Comparison of ENCODE assay signal across 27 mouse cellular contexts in the genomic region with DNA sequence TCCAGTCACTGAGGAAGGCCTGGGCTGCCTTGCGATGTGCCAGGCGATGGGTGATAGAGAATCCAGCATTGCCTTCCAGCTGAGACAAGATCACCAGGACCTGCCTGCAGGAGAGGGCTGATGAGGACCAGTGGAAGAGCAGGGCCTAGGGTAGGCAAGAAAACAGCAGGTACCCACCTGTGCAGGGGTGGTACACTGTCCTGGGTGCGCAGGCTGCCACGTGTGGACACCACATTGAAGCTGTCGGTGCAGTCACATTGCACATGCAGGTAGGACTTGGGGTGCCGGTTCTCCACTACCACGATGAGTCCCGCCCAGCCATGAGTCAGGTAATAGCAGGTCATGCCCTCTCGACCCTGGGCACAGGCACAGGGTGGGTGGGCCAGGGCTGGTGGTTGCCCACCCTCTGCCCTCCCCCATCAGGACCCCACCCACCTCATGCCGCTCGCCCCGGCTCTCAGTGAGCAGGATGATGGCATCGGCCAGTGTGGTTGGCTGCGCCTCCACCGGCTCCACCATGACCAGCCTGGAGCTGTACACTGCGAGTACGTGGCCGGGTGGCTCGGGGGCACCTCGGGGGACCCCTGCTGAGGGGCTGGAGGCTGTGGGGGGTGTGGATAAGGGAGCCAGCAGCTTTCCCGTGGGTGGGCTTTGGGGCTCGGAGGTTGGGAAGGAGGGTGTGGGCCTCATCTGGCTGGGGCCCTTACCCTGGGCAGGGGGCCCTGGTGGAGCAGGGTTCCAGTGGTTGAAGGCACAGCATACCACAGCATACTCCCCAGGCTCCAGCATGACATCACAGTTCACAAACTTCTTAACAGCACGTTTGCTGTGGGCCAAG. TPM values are rescaled to one million over a fixed set of nuclear protein-coding genes. Genes with fewer than 3 reads are reported as not detected.
DNase-seq lines count a peak whose midpoint lies in the region; ATAC-seq and TF ChIP-seq lines count a peak whose summit lies in the region.
"Had no signal": no experiment of that assay in that cellular context is flagged by ENCODE, and none has a peak within 500 bp of the region (broad histone marks: within the 10 kb centered on the region; RNA-seq: fewer than 3 reads in every experiment).

No protein-coding gene starts in this region.

- no peak overlapping the region for H3K27ac ChIP-seq in cerebellum, adult 2 months (ENCODE audit: insufficient read depth, low read length)
- H3K27ac ChIP-seq in kidney, postnatal 0 days, result no peak overlapping the region
- no peak overlapping the region for H3K27ac ChIP-seq in testis, adult 2 months (ENCODE audit: control insufficient read depth, insufficient read depth, low read depth, low read length)
- H3K27ac ChIP-seq: heart, embryonic 15.5 days; hindbrain, embryonic 14.5 days; stomach, postnatal 0 days had no signal

- no peak overlapping the region for H3K4me2 ChIP-seq in kidney, postnatal 0 days (ENCODE audit: low read length)
- H3K4me2 ChIP-seq: heart, embryonic 15.5 days; hindbrain, embryonic 14.5 days had no signal

- H3K4me1 ChIP-seq in cerebellum, adult 2 months (ENCODE audit: control insufficient read depth, insufficient read depth, low read length), result peaks cover 76% of the 10 kb centered on the region
- H3K4me1 ChIP-seq in kidney, postnatal 0 days (replicated peaks; ENCODE audit: insufficient read depth, low read length), result no peaks in the 10 kb centered on the region
- no peaks in the 10 kb centered on the region for H3K4me1 ChIP-seq in testis, adult 2 months (ENCODE audit: control insufficient read depth, insufficient read depth, low read length)
- H3K4me1 ChIP-seq: heart, embryonic 15.5 days had no signal

- no peak for TF ChIP-seq POLR2A in cerebellum, adult 2 months (IDR thresholded peaks at IDR 0.05; ENCODE audit: borderline replicate concordance, insufficient read depth, low read length)
- TF ChIP-seq POLR2A in testis, adult 2 months (IDR thresholded peaks at IDR 0.05; ENCODE audit: control insufficient read depth, low read depth, low read length), result no peak

- H3K9ac ChIP-seq in kidney, postnatal 0 days (ENCODE audit: low read depth, low read length), result no peak overlapping the region
- H3K9ac ChIP-seq: heart, embryonic 15.5 days; hindbrain, embryonic 14.5 days had no signal

- H3K27me3 ChIP-seq in cerebellum, adult 2 months (ENCODE audit: control insufficient read depth, insufficient read depth, low read length), result no peaks in the 10 kb centered on the region
- no peaks in the 10 kb centered on the region for H3K27me3 ChIP-seq in kidney, postnatal 0 days (ENCODE audit: insufficient read depth, low read length)
- H3K27me3 ChIP-seq in testis, adult 2 months (ENCODE audit: control insufficient read depth, insufficient read depth, low read length), result no peaks in the 10 kb centered on the region
- H3K27me3 ChIP-seq: heart, embryonic 15.5 days had no signal

- TF ChIP-seq CTCF in cerebellum, adult 2 months (IDR thresholded peaks at IDR 0.05; ENCODE audit: borderline replicate concordance, insufficient read depth, low read depth, low read length), result no peak
- TF ChIP-seq CTCF in kidney, postnatal 0 days (IDR thresholded peaks at IDR 0.05; ENCODE audit: low read depth), result no peak
- 0 out of 2 replicates have a peak, but pooled peaks have one; percentile 11 for TF ChIP-seq CTCF in testis, adult 2 months (IDR thresholded peaks at IDR 0.05; ENCODE audit: control insufficient read depth, insufficient read depth, insufficient replicate concordance, low read depth, low read length)

- H3K4me3 ChIP-seq in cerebellum, adult 2 months (replicated peaks; ENCODE audit: insufficient read depth, low read depth, low read length), result no peak overlapping the region
- no peak overlapping the region for H3K4me3 ChIP-seq in kidney, postnatal 0 days (replicated peaks; ENCODE audit: low read depth, low read length)
- H3K4me3 ChIP-seq in testis, adult 2 months (ENCODE audit: control insufficient read depth, low read depth, low read length), result no peak overlapping the region
- H3K4me3 ChIP-seq: heart, embryonic 15.5 days had no signal

- 0 out of 2 replicates have a peak, but pooled peaks have one; percentile 23 for ATAC-seq in kidney, postnatal 0 days (replicated peaks; ENCODE audit: low FRiP score, low read depth)
- ATAC-seq: forebrain, embryonic 14.5 days; intestine, postnatal 0 days; midbrain, embryonic 16.5 days had no signal

- DNase-seq in cerebellum, adult 9-11 months, result peak; percentile 65
- no peak for DNase-seq in cerebellum, adult 2 months
- DNase-seq in kidney, postnatal 0 days (ENCODE audit: low spot score), result no peak
- DNase-seq in kidney, adult 9 months, result no peak
- no peak for DNase-seq in testis, postnatal 14 days (ENCODE audit: low spot score)
- no peak for DNase-seq in ovary, postnatal 14 days (ENCODE audit: low spot score)
- DNase-seq in right cerebral cortex, postnatal 14 days, result no peak
- DNase-seq: adrenal gland, postnatal 14 days; cerebellum, adult 18-20 months; cerebellum, postnatal 36 days; gastrocnemius, postnatal 14 days; heart, adult 18-20 months; kidney, postnatal 25 days; lung, postnatal 36 days; right cerebral cortex, adult 18-20 months; right cerebral cortex, postnatal 4 days had no signal

- WGBS in cerebellum, adult 2 months, result 74% methylated on average over 23 of the region's 23 CpGs
- 91% methylated on average over 23 of the region's 23 CpGs for WGBS in kidney, postnatal 0 days

- H3K36me3 ChIP-seq in kidney, postnatal 0 days (ENCODE audit: insufficient read depth, low read length), result peaks cover 16% of the 10 kb centered on the region; the same call in 1 of the 2 replicates
- no peaks in the 10 kb centered on the region for H3K36me3 ChIP-seq in testis, adult 2 months (ENCODE audit: control insufficient read depth, insufficient read depth, low read length)

- H3K9me3 ChIP-seq in kidney, postnatal 0 days (replicated peaks; ENCODE audit: low read length), result no peaks in the 10 kb centered on the region
- H3K9me3 ChIP-seq: heart, embryonic 15.5 days had no signal

RNA-seq across cellular contexts. Expression of gene A930017K11Rik, which starts 7.5 kb away (rescaled TPM):
- 13.4 and 14.0 TPM in 2 replicates for polyA plus RNA-seq in cerebellum, adult 2 months (2012; rRNA removed)
- 6.8 and 7.2 TPM in 2 replicates for polyA plus RNA-seq in kidney, postnatal 0 days (2015; fragmentation: Nextera tagmentation; extraction: Ambion mirVana)
- 0.10 and 0.20 TPM in 2 replicates for polyA plus RNA-seq in testis, adult 2 months (2012; rRNA removed)
- polyA plus RNA-seq: liver, adult 2 months; neural tube, embryonic 11.5 days; spleen, adult 2 months; stomach, postnatal 0 days had no signal

RNA-seq across cellular contexts. Expression of gene Nhlrc4, which starts 15.1 kb away (rescaled TPM):
- 1.9 and 2.5 TPM in 2 replicates for polyA plus RNA-seq in cerebellum, adult 2 months (2012; rRNA removed)
- polyA plus RNA-seq in kidney, postnatal 0 days (2015; fragmentation: Nextera tagmentation; extraction: Ambion mirVana), result 1.1 and 2.5 TPM in 2 replicates
- polyA plus RNA-seq in testis, adult 2 months (2012; rRNA removed), result 0.40 and 0.69 TPM in 2 replicates
- polyA plus RNA-seq: embryonic facial prominence, embryonic 11.5 days; forebrain, embryonic 14.5 days; hindbrain, embryonic 14.5 days; intestine, postnatal 0 days; stomach, postnatal 0 days had no signal

RNA-seq across cellular contexts. Expression of gene Pigq, which starts 15.1 kb away (rescaled TPM):
- 170 and 191 TPM in 2 replicates for polyA plus RNA-seq in cerebellum, adult 2 months (2012; rRNA removed)
- 69.5 and 70.2 TPM in 2 replicates for polyA plus RNA-seq in kidney, postnatal 0 days (2015; fragmentation: Nextera tagmentation; extraction: Ambion mirVana)
- polyA plus RNA-seq in testis, adult 2 months (2012; rRNA removed), result 21.4 and 24.4 TPM in 2 replicates

RNA-seq across cellular contexts. Expression of gene Capn15, which starts 25.7 kb away (rescaled TPM):
- polyA plus RNA-seq in cerebellum, adult 2 months (2012; rRNA removed), result 88.7 and 92.8 TPM in 2 replicates
- polyA plus RNA-seq in kidney, postnatal 0 days (2015; fragmentation: Nextera tagmentation; extraction: Ambion mirVana), result 17.0 and 19.8 TPM in 2 replicates
- 20.1 and 22.1 TPM in 2 replicates for polyA plus RNA-seq in testis, adult 2 months (2012; rRNA removed)

RNA-seq across cellular contexts. Expression of gene Rab40c, which starts 40.3 kb away (rescaled TPM):
- 70.0 and 74.6 TPM in 2 replicates for polyA plus RNA-seq in cerebellum, adult 2 months (2012; rRNA removed)
- polyA plus RNA-seq in kidney, postnatal 0 days (2015; fragmentation: Nextera tagmentation; extraction: Ambion mirVana), result 20.4 and 22.1 TPM in 2 replicates
- polyA plus RNA-seq in testis, adult 2 months (2012; rRNA removed), result 30.2 and 31.9 TPM in 2 replicates
